Mouse (Mus musculus): ENCODE measurements around the gene Afdn.
"Not testable (repeated sequence)": the region's sequence is repeated elsewhere in the genome, so short reads cannot be mapped to it uniquely, and the experiment has no call there.

Afdn gene

GRCm38 (mm10) chr17:13877460-13877859 lies 117.1 kb downstream of the Afdn start:
- DNase-seq (ENCODE audit: low spot score) = no peak

- DNase-seq (ENCODE audit: low spot score) = no peak
These were observed 119.4 kb downstream of the Afdn start for GRCm38 (mm10) chr17:13879731-13880130.

- DNase-seq (ENCODE audit: low spot score) = no peak
These were observed 123.2 kb downstream of the Afdn start for GRCm38 (mm10) chr17:13883540-13883939.

- DNase-seq (ENCODE audit: low spot score) = no peak
These were observed 129.6 kb downstream of the Afdn start for GRCm38 (mm10) chr17:13889818-13890434.

- DNase-seq (ENCODE audit: low spot score) = no peak
These were observed 130.6 kb downstream of the Afdn start for GRCm38 (mm10) chr17:13890932-13891331.

GRCm38 (mm10) chr17:13898838-13899237 lies 138.5 kb downstream of the Afdn start:
- no peak for DNase-seq (ENCODE audit: low spot score)

- no peak for DNase-seq (ENCODE audit: low spot score)
These were observed 138.9 kb downstream of the Afdn start for GRCm38 (mm10) chr17:13899241-13899640.

- no peak for DNase-seq (ENCODE audit: low spot score)
These were observed 143.5 kb downstream of the Afdn start for GRCm38 (mm10) chr17:13903793-13904192.

GRCm38 (mm10) chr17:13907082-13907481 lies 146.7 kb downstream of the Afdn start:
- no peak for DNase-seq (ENCODE audit: low spot score)

GRCm38 (mm10) chr17:13907681-13908080 lies 147.3 kb downstream of the Afdn start:
- DNase-seq (ENCODE audit: low spot score) = no peak

GRCm38 (mm10) chr17:13913951-13914350 lies 153.6 kb downstream of the Afdn start:
- no peak for DNase-seq (ENCODE audit: low spot score)

- DNase-seq (ENCODE audit: low spot score) = peak; percentile 16
These were observed 154.2 kb downstream of the Afdn start for GRCm38 (mm10) chr17:13914531-13914930.

GRCm38 (mm10) chr17:13920771-13921170 lies 160.4 kb downstream of the Afdn start:
- peak; percentile 55 for DNase-seq (ENCODE audit: low spot score)

- peak; percentile 23 for DNase-seq (ENCODE audit: low spot score)
These were observed 163.1 kb downstream of the Afdn start for GRCm38 (mm10) chr17:13923418-13923817.

GRCm38 (mm10) chr17:13924588-13924987 lies 164.2 kb downstream of the Afdn start:
- DNase-seq (ENCODE audit: low spot score) = no peak

GRCm38 (mm10) chr17:13925931-13926330 lies 165.6 kb downstream of the Afdn start:
- no peak for DNase-seq (ENCODE audit: low spot score)

GRCm38 (mm10) chr17:13930421-13930820 lies 170.1 kb downstream of the Afdn start:
- no peak for DNase-seq (ENCODE audit: low spot score)

- DNase-seq (ENCODE audit: low spot score) = not testable (repeated sequence)
These were observed 175.0 kb downstream of the Afdn start for GRCm38 (mm10) chr17:13935364-13935763.

GRCm38 (mm10) chr17:13937787-13938186 lies 177.4 kb downstream of the Afdn start:
- DNase-seq (ENCODE audit: low spot score) = no peak

GRCm38 (mm10) chr17:13938652-13939051 lies 178.3 kb downstream of the Afdn start:
- DNase-seq (ENCODE audit: low spot score) = no peak

GRCm38 (mm10) chr17:13939231-13939630 lies 178.9 kb downstream of the Afdn start:
- not testable (repeated sequence) for DNase-seq (ENCODE audit: low spot score)

- no peak for DNase-seq (ENCODE audit: low spot score)
These were observed 180.1 kb downstream of the Afdn start for GRCm38 (mm10) chr17:13940487-13940886.

- not testable (repeated sequence) for DNase-seq (ENCODE audit: low spot score)
These were observed 187.7 kb downstream of the Afdn start, which contains the start of gene Gm7168 for GRCm38 (mm10) chr17:13948073-13948472. TSS of gene Gm7168 (plus strand) at chr17:13948373.

GRCm38 (mm10) chr17:13951570-13951969 lies 191.2 kb downstream of the Afdn start:
- not testable (repeated sequence) for DNase-seq (ENCODE audit: low spot score)
